Mouse (Mus musculus): ENCODE results near the gene Amacr. TPM values are rescaled to one million over a fixed set of nuclear protein-coding genes. Genes with fewer than 3 reads are reported as not detected.

Gene Amacr
- polyA plus RNA-seq, 1 experiment from 2014 or later, result 10.1 TPM

DNA sequence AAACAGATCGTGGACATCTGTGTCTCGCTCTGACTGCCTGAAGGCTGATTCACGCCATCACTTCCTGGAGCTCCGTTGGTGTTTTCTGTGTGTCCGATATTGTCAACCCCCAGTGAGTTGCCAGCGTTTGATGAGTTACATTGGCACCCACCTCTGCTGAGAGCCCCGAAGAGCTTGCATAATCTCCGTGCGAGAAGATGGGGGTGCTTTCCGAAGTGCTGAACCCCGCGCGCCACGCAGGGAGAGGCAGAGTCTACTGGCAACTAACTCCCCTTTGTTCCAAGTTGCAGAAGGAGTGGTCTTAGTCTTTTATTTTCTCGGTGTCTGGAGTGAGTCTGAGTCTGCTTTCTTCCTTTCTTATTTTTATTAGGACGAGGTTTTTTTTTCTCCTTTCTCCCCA is 56.2 kb downstream of the Amacr start, which contains the start of gene Rxfp3:
Gene Rxfp3 (minus strand): TSS at position 281 of the 400 bp plus-strand sequence.
- Histone ChIP-seq H3K9ac (ENCODE audit: low read length) (no peak within 1 kb of the TSS), H3K27me3 (ENCODE audit: control insufficient read depth, insufficient read depth, low read length) (peaks cover 44% of the 10 kb centered on the region), H3K4me2 (peak within 1 kb of the TSS; percentile 44), H3K4me3 (ENCODE audit: low read depth, low read length) (peak within 1 kb of the TSS; percentile 32), H3K36me3 (ENCODE audit: control insufficient read depth, insufficient read depth, low read length) (no peaks in the 10 kb centered on the region), H3K4me1 (ENCODE audit: control insufficient read depth, insufficient read depth, low read length) (peaks cover 17% of the 10 kb centered on the region), H3K9me3 (ENCODE audit: control insufficient read depth, low read length) (no peaks in the 10 kb centered on the region), H3K27ac (ENCODE audit: low read depth, low read length) (no peak within 1 kb of the TSS)
- DNase-seq (ENCODE audit: low spot score, missing footprints) (no peak), ATAC-seq (ENCODE audit: low FRiP score) (no peak)
- WGBS, result 4% methylated on average over 16 of the region's 16 CpGs

DNA sequence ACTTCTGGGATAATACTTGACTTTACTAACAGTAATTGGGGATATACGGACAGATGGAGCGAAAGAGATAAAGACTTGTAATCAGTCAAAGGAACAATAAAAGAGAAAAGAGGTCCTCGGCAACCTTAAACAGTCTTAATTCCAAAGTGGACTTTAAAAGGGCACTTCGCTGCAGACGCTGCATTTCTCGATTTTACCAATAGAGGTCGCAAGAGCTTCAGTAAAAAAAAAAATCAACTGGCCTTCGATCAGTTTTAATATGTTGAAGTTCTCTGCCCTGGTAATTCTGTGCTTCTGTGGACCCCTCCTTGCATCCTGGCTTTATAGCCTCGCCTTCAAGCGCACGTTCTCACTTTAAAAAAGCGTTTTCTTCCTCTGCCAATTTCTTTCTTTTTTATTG is 56.9 kb downstream of the Amacr start:
- Histone ChIP-seq H3K9ac (ENCODE audit: low read length) (no peak overlapping the region), H3K4me2 (no peak overlapping the region), H3K9me3 (ENCODE audit: control insufficient read depth, low read length) (no peaks in the 10 kb centered on the region), H3K4me3 (ENCODE audit: low read depth, low read length) (no peak overlapping the region), H3K36me3 (ENCODE audit: control insufficient read depth, insufficient read depth, low read length) (no peaks in the 10 kb centered on the region), H3K4me1 (ENCODE audit: control insufficient read depth, insufficient read depth, low read length) (peaks cover 17% of the 10 kb centered on the region), H3K27me3 (ENCODE audit: control insufficient read depth, insufficient read depth, low read length) (peaks cover 44% of the 10 kb centered on the region), H3K27ac (ENCODE audit: low read depth, low read length) (no peak overlapping the region)
- ATAC-seq (ENCODE audit: low FRiP score) (no peak), DNase-seq (ENCODE audit: low spot score, missing footprints) (peak; percentile 98)
- WGBS, result 3% methylated on average over 12 of the region's 12 CpGs

DNA sequence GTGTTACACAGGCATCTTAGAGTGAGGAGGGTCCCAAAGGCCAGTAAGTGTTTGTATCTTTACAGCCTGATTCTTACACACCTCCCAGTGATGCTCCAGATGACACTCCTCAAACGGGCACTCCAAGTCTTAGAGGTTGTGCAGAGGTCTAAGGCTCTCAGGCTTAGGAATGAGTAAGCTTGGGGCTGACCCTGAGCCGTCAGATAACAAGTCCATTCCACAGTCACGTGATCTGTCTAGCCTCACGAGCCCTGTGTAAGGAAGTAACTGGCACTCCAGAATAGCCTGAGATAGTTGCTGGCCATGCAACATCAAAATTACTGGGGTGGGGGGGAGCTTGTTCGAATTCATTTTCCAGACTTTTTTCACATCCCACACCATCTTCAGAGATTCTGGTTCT is 58.5 kb downstream of the Amacr start:
- H3K27me3 ChIP-seq (ENCODE audit: control insufficient read depth, insufficient read depth, low read length), result peaks cover 33% of the 10 kb centered on the region
- ATAC-seq (ENCODE audit: low FRiP score) (no peak; the same call in 1 of the 2 replicates), DNase-seq (ENCODE audit: low spot score, missing footprints) (no peak)
- WGBS, result 60% methylated on average over 5 of the region's 5 CpGs
- no peaks in the 10 kb centered on the region for H3K9me3 ChIP-seq (ENCODE audit: control insufficient read depth, low read length)
- no peak overlapping the region for H3K4me3 ChIP-seq (ENCODE audit: low read depth, low read length)
- no peak overlapping the region for H3K4me2 ChIP-seq
- H3K9ac ChIP-seq (ENCODE audit: low read length), result no peak overlapping the region
- peaks cover 17% of the 10 kb centered on the region for H3K4me1 ChIP-seq (ENCODE audit: control insufficient read depth, insufficient read depth, low read length)
- no peak overlapping the region for H3K27ac ChIP-seq (ENCODE audit: low read depth, low read length)
- H3K36me3 ChIP-seq (ENCODE audit: control insufficient read depth, insufficient read depth, low read length), result no peaks in the 10 kb centered on the region

DNA sequence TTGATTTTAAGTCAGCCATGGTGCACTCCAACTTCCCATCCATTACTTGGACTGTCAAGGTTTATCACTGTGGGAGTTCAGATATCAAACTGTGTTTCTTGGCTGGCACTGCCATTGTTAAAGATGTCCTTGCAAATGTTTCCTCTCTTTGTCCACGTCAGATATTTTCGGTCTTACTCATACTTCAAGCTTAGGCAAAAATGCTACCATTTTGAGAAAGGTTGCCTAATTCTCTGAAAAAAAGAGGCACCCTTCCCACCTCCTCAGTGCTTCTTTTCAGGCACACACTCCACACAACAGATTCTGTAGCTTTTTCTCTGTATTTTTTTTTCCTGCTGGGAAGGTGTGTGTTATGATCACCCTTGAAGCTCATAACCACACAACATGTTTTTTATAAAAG is 59.7 kb downstream of the Amacr start:
- H3K9me3 ChIP-seq (ENCODE audit: control insufficient read depth, low read length), result no peaks in the 10 kb centered on the region
- no peak overlapping the region for H3K27ac ChIP-seq (ENCODE audit: low read depth, low read length)
- H3K4me3 ChIP-seq (ENCODE audit: low read depth, low read length), result no peak overlapping the region
- peaks cover 22% of the 10 kb centered on the region for H3K27me3 ChIP-seq (ENCODE audit: control insufficient read depth, insufficient read depth, low read length)
- H3K9ac ChIP-seq (ENCODE audit: low read length), result no peak overlapping the region
- peaks cover 14% of the 10 kb centered on the region for H3K4me1 ChIP-seq (ENCODE audit: control insufficient read depth, insufficient read depth, low read length)
- no peak for DNase-seq (ENCODE audit: low spot score, missing footprints)
- no peak for ATAC-seq (ENCODE audit: low FRiP score)
- no peaks in the 10 kb centered on the region for H3K36me3 ChIP-seq (ENCODE audit: control insufficient read depth, insufficient read depth, low read length)
- H3K4me2 ChIP-seq, result no peak overlapping the region
- 97% methylated on average over 2 of the region's 2 CpGs for WGBS

DNA sequence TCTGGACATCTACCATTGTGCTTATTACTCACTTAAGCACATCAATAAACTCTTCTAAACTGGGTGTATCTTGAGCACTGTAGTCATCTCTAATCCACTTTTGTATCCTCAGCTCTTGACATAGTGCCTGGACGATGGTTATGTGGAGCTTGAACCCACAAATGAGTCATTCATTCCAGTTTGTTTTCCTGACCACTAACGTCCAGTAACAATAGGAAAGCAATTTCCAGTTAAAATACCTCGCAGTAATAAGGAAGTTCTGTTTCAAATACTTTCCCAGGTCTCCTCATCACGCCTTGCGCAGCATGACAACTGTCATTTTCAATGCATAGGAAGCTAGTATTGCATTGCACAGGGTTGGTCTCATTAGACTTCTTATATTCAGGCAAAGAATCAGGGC is 61.3 kb downstream of the Amacr start:
- DNase-seq (ENCODE audit: low spot score, missing footprints), result no peak
- Histone ChIP-seq H3K9me3 (ENCODE audit: control insufficient read depth, low read length) (no peaks in the 10 kb centered on the region), H3K9ac (ENCODE audit: low read length) (no peak overlapping the region), H3K36me3 (ENCODE audit: control insufficient read depth, insufficient read depth, low read length) (no peaks in the 10 kb centered on the region), H3K27me3 (ENCODE audit: control insufficient read depth, insufficient read depth, low read length) (peaks cover 6% of the 10 kb centered on the region), H3K4me2 (no peak overlapping the region), H3K4me3 (ENCODE audit: low read depth, low read length) (no peak overlapping the region), H3K4me1 (ENCODE audit: control insufficient read depth, insufficient read depth, low read length) (no peaks in the 10 kb centered on the region), H3K27ac (ENCODE audit: low read depth, low read length) (no peak overlapping the region)
- WGBS, result 89% methylated on average over 5 of the region's 5 CpGs
- no peak for ATAC-seq (ENCODE audit: low FRiP score)

Other genes with a start within 250 kb of the Amacr start
- 0.97 and 1.2 TPM in 2 replicates for gene C1qtnf3, start 29.4 kb upstream of the Amacr start, polyA plus RNA-seq (2014; fragmentation: Nextera tagmentation; extraction: Ambion mirVana)
- 0.08 and 0.22 TPM in 2 replicates for gene Slc45a2, start 19.0 kb downstream of the Amacr start, polyA plus RNA-seq (2014; fragmentation: Nextera tagmentation; extraction: Ambion mirVana)
- gene Rxfp3, start 56.2 kb downstream of the Amacr start, polyA plus RNA-seq (2014; fragmentation: Nextera tagmentation; extraction: Ambion mirVana), result 1.0 and 1.4 TPM in 2 replicates
- gene Adamts12, start 83.0 kb downstream of the Amacr start, polyA plus RNA-seq (2014; fragmentation: Nextera tagmentation; extraction: Ambion mirVana), result 2.3 and 2.9 TPM in 2 replicates

All from midbrain, embryonic 11.5 days (tissue).